Mouse (Mus musculus) left cerebral cortex, postnatal 36 days (tissue): ENCODE results near the gene Dhrs3. TPM values are rescaled to one million over a fixed set of nuclear protein-coding genes. Genes with fewer than 3 reads are reported as not detected.

ENCODE experiments used
- DNase-seq, 2 experiments: peaks; one replicate each; pipeline ENCODE4 v3.0.0; 2021 to 2022; ENCODE audit warnings: low spot score in 2 of 2, mixed read lengths in 1 of 2
- intact Hi-C: fragments of 180-260 bp; cut with DNase I; formaldehyde crosslinking; loops from one replicate; pipeline ENCODE4 v1.15.1; 2025
- total RNA-seq, 2 experiments: library from RNA; stranded (reverse); gene quantifications; 2 replicates each; pipeline ENCODE4 v1.2.3; 2021

The Dhrs3 gene
- total RNA-seq, 2 experiments from 2014 or later: 24.8 to 27.9 TPM

DNA sequence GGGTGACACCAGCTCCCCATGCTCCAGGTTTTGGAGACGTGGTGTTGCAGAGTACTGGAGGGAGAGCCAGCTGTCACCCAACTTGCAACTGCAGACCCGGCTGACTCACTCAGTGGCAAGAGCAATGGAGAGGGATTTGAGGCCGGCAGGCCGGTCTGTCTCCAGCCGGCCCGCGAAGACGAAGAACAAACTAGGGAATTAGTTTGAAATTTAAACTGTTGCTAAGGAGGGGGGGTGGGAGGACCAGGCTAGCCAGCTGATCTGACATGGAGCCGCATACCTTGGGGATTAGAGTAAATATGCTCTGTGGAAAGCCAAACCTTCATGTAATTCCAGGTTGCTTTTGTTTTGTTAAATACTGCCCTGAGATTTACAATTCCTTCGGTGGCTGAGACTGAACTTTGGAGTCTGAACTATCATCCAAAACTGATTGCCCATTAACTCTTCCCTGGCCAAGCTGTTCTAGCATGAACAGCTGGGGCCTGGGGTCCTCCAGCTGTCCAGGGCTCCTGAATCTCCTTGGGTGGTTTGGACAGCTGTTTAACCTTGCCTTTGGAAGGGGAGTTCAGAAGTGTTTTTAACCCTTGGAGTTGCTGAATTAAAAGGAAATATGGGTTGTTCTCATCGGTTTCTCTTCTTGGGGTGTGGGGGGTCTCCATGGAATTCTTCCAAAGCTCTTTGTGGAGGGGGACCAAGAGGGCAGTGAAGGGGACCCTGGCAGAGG, 2.0 kb downstream of the Dhrs3 start:
- DNase-seq: no peak

DNA sequence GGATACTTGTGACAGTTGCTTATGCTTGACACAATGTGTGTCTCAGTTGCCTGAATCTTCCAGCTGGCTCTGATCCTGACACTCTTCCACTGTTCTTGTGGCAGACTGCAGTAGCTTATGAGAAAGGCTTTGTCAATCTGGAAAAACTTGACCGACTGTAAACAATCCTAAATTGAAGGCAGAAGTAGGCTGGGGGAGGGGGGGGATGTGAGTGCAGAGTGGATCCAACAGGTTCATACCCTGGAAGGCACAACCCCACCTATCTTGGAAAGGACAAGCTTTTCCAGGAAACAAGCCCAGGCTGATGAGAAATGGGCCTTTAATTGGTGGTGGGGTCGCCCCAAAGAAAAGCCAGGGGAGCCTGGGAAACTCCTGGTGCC, 2.6 kb downstream of the Dhrs3 start:
- no peak for DNase-seq
- intact Hi-C loops: loop anchor here (10.0 kb wide), 1 partner anchor 390 kb away; no protein-coding TSS in a partner anchor

More for the DNA sequence above, 2.0 kb downstream of the Dhrs3 start:
- intact Hi-C loops: loop anchor here (5.0 to 10.0 kb wide), 4 partner anchors 83 to 390 kb away; no protein-coding TSS in a partner anchor

DNA sequence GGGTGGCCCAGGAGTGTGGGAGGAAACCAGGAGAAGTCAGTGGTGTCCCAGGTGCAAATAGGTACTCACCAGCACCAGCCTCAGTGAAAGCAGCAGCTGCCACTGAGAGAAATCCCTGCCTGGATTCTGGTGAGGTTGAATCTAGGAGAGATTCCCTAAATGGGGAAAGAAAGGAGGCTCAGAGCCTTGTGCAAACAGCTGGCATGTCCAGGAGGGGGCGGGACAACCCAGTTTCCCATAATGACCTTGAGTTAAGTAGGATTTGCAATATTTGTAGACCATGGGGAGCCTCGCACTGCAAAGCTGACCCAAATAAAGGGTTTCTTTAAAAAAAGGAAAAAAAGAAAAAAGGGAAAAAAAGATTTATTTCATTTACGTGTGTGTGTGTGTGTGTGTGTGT, 3.7 kb downstream of the Dhrs3 start:
- DNase-seq: no peak
- intact Hi-C loops: loop anchor here (10.0 kb wide), 1 partner anchor 388 kb away; no protein-coding TSS in a partner anchor

DNA sequence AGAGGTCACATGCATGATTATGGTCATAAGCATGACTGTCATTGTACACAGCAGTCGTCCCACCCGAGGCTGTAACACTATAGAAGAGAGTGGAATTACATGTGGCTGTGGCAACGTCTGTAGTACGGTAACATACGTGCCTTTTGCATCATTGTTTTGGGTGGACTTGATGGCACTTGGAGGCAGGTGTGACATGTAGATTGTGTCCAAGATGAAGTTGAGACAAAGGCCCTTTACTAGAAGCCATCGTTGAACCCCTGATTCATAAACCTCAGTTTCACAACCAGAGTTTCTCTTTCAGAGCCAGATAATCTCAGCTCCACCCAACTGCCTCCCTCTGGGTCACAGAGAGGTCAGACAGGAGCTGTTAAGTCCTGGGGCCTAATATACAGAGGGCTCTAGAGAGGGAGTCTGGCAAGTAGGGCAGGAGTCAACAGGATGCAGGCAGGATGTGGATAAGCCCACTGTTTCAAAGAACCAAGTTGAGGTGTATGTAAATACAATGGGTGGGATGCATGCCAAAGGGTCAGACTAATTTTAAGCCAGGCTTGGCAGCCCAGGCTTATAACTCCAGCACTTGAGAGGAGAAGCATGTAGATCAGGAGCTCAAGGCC, 5.5 kb downstream of the Dhrs3 start:
- DNase-seq: no peak
- intact Hi-C loops: loop anchor here (10.0 kb wide), 1 partner anchor 387 kb away; no protein-coding TSS in a partner anchor

DNA sequence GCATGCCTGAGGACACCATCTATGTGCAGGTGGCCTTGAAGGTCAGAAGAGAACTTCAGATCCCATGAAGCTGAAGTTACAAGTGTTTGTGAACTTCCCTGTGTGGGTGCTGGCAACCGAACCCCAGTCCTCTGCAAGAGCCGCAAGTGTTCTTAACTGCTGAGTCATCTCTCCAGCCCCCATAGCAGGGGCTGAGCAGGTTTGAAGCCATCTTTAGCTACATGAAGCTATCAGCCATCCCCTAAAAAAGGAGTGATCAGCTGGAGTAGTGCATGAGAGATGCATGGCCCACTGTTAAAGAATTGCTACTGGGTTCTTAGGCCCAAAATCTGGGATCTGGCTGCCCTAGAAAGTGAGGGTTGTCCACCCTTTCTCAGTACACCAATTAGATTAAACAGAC, 6.1 kb downstream of the Dhrs3 start:
- intact Hi-C loops: loop anchor here (10.0 kb wide), 1 partner anchor 386 kb away; no protein-coding TSS in a partner anchor
- no peak for DNase-seq

DNA sequence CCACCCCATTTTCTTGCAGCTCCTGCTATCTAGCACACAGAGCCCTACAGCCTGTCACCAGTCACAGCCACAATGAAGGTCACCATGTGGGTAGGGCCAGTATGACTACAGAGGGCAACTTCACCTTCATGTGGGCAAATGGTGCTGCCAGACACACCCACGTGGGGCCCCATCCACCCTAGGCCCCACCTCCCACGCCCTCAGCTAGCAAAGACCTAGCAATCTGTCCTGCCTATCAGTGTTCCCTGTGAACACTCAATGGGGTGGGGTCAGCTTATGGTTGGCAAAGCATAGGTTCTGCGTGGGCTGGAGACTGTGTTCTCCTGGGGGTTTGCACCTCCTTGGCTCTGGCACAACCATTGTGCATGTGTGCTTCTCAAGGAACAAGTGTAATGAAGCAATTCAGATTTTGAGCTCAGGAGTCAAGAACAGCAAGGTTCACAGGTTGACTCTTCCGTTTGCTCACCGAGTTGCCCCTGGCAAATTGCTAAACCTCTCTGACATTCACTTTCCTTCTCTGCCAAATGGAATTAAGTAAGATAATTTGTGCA, 9.0 kb downstream of the Dhrs3 start:
- DNase-seq: no peak
- intact Hi-C loops: no loop called here

DNA sequence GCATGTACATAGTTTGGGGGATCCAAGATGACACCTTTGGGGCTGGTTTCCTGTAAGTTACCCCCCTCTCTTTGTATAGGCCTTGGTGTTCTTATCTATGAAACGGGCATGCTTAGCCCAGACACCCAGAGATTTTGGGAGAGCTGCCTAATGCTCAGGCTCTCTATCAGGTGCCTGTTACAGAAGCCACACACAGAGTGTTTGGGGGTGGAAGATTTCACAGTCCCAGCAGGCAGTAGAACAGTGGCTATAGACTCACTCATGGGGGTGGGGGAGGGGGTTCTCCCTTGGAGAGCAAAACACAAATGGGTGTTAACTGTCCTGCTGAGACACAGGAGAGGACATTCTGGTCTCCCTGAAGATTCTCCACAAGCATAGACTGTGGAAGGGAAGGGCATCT, 10.5 kb downstream of the Dhrs3 start:
- intact Hi-C loops: no loop called here
- DNase-seq: no peak

DNA sequence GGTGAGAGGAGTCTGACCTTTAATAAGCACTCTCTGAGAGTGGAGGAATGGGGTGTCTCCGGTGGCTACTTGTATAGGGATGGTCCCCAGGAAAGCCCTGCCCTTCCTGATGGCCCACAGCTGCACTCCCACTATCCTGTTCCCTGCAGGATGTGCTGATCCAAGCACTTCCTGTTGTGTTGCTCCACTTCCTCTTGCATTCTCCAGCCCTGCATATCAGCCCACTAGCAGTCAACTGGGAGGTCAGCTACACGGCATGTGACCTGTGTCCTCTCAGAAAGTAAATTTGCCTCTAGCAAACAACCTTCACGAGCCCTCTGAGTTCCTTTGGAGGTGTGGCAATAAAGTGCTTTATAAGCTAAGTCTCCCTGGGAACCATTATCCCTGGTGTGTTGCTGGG, 11.3 kb downstream of the Dhrs3 start:
- intact Hi-C loops: no loop called here

DNA sequence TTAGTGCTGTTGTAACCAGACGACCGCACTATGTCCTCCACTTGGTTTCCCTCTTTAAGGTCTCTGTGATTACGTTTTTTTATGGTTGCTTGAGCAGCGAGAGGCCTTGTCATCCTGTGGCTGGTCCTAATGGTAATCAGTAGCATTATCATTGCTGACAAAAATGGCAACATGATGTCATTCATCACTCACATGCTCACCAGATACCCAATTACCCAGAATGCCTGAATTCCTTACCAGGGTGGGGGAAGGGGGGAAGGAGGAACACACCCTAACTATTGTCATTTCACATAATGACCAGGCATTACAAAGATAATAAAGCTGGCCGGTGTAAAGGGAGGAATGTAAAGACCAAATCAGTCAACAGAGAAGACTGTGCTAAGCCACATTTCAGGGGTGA, 12.5 kb downstream of the Dhrs3 start:
- DNase-seq: no peak
- intact Hi-C loops: no loop called here

More for the DNA sequence above, 11.3 kb downstream of the Dhrs3 start:
- DNase-seq: no peak

DNA sequence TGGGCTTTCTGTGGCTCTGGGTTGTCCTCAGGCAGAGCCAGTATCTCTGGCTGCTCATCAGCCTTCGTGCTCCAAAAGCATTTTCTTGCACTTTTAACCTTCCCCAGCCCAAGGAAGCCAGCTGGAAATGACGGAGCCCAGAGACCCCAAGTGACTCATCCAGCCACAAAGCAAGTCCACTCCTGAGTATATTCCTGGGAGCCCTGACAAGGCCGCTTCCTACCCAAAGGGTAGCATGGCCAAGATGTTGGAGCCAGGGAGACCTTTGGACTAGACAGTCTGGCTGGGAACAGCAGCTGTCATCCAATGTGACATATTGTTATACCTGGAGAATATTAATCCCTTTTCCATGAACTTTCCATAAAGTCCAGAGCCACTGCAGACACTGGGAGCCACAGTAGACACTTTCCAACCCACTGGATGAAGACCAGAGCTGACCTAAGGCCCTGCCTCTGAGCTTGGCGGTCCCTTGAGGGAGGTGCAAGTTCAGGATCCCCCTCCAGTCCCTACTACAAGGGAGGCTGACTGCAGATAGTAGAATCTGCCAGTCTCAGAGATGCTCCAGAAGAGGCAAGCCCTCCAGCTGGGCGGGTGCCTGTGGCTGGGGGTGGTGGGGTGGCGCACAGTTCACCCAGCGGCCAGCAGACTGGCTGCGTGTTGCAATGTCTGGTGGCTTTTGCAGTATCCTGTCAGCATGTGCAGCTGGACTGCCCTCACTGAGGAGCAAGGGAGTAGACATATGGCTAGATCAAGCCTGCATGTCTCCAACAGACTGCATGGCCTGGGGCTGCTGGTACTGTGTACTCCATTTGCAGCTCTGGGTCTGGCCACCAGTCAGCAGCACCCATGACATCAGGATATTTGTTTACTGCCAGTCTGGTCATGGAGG, 13.6 kb downstream of the Dhrs3 start:
- intact Hi-C loops: no loop called here
- no peak for DNase-seq

DNA sequence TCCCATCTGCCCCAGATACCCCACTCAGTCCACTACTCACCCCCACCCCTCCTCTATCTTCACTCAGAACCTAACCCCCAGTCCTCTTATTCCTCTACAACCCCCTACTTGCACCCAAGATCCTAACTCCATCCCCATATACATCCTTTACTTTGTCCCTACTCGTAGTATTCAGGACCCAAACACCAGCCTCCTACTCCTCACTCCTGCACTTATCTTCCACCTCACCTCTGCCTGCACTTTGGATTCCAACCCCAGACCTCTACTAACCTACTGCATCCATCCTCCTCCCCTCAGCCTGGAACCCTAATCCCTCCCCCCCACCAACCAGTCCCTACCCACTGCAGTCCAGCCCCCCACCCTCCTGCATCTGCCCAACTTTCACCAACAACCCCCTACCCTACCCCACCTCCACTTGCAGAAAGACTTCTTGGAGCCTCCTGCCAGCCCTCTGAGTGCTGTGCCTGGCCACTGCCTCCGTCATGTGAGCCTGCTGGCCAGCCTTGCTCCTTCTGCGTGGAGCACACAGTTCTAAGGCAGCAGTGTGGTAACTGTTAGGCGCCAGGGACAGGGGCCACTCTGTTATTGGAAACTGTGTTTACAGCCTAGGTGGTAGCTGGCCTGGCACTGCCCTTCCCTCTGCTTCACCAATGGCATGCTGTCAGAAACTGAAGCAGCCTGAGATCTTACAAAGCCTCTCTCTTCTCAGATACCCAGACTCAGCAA, 14.5 kb downstream of the Dhrs3 start:
- no peak for DNase-seq
- intact Hi-C loops: no loop called here

DNA sequence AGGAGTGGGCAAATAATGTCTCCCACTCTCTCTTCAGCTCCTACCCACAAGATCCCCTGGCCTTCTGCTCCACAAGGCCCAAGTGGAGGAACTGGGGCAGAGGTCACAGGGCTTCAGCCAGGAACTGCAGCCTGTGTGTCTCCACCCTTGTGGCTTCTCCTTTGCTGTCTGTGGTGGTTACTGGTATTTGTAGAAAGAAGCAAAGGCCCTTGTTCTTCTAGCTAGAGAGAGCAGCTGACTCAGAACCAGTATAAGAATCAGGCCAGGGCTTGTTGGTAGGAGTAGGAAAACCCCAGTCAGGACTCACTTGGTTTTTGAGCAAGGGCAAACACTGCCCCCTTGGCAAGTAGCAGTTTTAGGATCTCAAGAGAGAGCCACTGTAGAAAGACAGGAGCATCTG, 16.2 kb downstream of the Dhrs3 start:
- DNase-seq: no peak
- intact Hi-C loops: no loop called here

DNA sequence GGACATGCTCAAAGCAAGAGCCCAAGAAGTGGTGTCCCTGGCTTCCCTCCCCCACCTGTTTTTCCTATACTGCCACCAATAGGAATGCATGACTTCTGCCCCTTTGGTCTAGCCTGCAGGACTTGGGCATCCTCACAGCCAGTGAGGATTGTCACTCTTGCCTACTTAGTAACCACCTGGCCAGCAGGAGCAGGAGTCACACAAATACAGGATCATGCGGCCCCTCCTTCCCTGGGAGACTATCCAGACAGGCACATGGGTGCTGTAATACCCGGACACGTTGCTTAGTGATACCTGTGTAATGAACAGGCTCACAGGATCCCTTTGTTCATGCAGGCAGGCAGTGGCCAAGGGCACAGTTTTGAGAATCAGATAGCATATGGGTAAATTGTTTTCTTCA, 17.7 kb downstream of the Dhrs3 start:
- intact Hi-C loops: no loop called here
- no peak for DNase-seq

DNA sequence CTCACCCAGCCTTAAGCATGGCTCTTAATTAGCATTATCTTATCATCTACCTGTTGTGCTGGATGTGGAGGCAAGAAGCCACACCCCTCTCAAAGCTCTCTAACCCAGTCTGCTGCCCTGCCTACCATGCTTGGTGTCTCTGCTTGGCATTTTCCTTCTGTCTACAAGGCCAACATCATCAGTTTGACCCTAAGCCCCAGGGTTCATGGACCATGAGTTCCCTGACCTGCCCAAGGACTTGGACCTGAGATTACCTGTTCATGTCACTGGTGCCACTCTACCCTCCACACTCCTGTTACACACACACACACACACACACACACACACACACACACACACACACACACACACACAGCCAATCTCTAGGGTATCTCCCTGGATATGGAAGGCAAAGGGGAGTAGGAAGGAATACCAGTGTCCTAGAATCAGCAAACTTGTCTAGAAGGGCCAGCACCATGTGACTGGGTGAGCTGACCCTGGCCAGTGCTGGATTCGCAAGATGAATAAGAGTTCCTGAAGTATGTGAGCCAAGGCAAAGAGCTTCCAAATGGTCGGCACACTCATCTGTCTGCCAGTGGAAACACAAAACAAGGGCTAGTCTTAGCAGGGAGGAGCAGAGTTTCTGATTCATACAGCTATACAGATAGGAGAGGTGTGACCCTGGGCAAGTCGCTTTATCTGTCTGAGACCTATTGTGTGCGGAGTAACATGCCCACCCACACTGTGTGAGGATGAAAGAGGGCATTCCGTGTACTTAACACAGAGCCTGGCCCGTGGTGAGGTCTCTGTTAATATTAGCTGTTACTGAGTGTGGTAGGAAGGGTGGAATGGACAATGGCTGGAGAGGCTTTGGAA, 20.9 kb downstream of the Dhrs3 start:
- intact Hi-C loops: no loop called here
- DNase-seq: no peak

DNA sequence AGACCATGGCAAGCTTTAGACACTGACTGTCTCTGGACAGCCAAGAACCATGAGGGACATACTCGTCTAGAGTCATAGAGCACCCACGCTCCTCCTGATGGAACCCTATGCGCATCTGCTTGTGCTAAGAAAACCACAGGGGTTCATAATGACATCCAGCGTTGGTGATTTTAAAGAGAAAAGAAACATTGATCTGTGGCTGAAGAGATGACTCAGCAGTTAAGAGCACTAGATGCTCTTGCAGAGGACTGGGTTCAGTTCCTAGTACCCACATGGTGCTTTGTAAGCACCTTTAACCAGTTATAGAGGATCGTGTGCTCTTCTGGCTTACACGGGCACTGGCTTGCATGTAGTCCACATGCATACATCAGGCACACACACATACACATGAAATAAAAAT, 23.9 kb downstream of the Dhrs3 start:
- DNase-seq: no peak
- intact Hi-C loops: no loop called here

DNA sequence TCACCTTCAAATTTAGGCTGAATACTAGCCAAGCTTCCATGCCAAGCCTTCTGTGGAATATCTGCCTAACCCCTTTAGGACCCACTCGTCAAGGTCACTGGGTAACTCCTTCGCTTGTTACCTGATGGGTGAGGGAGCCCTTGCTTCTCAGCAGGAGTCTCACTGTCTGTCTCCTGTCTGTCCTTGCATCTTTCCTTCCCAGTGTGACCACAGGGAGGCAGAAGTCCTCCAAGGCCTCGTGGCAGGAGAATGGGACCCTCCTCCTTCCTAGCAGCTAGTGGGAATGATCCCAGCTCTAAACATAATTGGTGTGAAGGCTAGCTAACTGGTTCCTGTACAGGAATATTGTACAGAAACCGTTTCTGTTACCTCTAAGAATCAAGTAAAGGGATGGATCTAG, 24.5 kb downstream of the Dhrs3 start:
- intact Hi-C loops: no loop called here
- no peak for DNase-seq

DNA sequence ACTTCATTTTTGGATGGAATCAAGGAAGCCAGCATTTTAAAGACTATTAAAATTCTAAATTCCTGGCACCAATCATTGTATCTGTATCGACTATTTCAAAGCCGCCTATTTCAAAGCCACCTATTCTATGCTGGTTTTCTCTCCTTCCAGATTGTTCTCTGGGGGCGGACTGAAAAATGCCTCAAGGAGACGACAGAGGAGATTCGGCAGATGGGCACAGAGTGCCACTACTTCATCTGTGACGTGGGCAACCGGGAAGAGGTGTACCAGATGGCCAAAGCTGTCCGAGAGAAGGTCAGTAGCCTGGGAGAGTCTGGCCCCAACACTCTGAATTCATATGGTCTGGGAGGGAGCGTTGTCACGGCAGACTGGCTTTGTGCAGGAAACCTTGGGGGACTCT, 25.9 kb downstream of the Dhrs3 start:
- DNase-seq: peak in 1 of 2 experiments; percentile 8
- intact Hi-C loops: no loop called here

DNA sequence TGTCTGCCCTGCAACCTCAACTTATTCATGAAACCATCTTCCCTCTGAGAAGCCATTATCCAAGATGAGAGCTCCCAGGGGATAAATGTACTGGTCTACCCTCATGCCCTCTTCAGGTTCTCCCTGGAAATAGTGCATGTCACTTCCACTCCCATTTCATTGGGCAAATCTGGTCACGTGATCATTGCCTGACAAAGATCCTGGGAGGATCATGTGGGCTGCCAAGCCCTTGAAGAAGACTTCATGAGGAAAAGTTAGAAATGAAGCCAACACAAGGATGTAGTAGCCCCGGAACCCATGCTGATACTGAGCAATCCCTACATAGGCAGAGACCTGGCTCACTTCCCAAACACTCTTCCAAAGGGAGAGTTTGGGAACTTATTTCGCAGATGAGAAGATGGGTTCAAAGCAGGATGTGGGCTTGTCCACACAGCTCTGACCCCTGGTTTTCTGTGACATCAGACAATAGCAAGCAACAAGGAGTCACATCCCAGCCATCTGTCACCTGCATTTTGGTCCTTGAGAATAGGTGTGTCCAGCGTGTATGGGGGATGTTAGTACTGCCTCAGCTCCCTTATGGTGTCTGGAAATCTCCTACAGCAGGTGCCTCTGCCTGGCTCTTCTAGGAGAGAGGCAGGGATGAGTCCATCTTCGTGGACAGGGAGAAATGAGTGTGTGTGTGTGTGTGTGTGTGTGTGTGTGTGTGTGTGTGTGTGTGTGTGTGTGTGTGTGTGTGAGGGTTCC, 36.2 kb downstream of the Dhrs3 start:
- no peak for DNase-seq
- intact Hi-C loops: no loop called here
